Mouse (Mus musculus) liver, postnatal 0 days (tissue): Measurements from ENCODE around the gene Gm10778.

Experiments used
- CTCF ChIP-seq: sonication (generic); IDR thresholded peaks from 2 replicates; pipeline ENCODE4 v1.5.1; 2016; ENCODE audit warnings: antibody characterized with exemption, low read depth
- EP300 ChIP-seq: IDR thresholded peaks from 2 replicates; pipeline ENCODE4 v1.6.1; 2016; ENCODE audit warnings: antibody characterized with exemption, low read depth, mild to moderate bottlenecking

DNA sequence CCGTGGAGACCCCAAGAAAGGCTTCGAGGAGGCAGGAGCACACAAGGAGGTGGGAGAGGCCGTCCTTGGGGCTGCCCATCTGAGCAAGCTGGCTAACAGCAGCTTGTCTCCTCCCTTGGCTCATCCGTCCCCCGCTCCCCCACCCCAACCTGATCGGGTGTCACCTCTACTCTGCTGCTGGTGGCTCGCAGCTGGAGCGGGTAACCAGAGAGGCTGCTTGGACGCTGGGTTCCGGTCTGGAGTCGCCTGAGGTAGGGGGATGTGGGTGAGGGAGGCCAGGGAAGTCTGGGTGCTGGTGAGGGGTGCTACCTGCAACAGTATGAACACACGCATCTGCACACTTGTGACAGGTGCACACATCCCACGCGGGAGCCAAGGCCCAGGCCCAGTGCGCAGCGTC is 20.5 kb upstream of the Gm10778 start, which contains the start of gene Ankrd24:
- TF ChIP-seq CTCF (no peak), EP300 (no peak)
